Mouse (Mus musculus) small intestine, adult 2 months (tissue): ENCODE measurements at regions not wholly inside any gene's neighbourhood (a gene's known extent, or its start where the extent isn't known, plus 50 kb on each side); places are given as distances from the start of the nearest gene placed in this dataset.

ENCODE experiments used
- CTCF ChIP-seq: fragments of 200-500 bp; IDR thresholded peaks from 2 replicates; pipeline ENCODE4 v1.5.1; 2012; ENCODE audit warnings: low read depth, mild to moderate bottlenecking, control low read depth, inconsistent platforms, low read length, moderate library complexity, mixed read lengths; ENCODE audit not compliant: insufficient replicate concordance, insufficient read length; ENCODE audit errors: extremely low read depth
- POLR2A ChIP-seq: fragments of 200-500 bp; IDR thresholded peaks from 2 replicates; pipeline ENCODE4 v1.6.1; 2012; ENCODE audit warnings: low read depth, mild to moderate bottlenecking, control low read depth, inconsistent platforms, low read length, moderate library complexity

DNA sequence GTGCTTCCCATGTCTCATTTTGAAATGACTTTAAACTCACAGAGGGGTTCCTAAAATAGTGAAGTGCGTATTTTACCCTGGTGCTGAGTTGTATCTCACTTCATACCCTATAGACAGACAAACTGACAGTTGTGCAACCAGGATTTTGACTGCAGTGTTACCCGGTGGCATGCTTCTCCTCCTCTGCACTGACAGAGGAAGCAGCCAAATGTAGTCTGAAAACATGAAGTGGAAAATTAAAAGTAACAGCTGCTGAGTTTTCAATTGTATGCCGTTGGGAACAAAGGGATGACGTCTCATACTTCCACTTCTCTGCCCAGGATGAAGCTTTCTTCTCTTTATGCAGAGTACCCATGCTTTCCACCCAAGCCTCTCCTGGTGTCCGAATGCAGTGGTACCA lies 155.0 kb downstream of the Wdr11 start:
- TF ChIP-seq CTCF (no peak), POLR2A (no peak)
